Mouse (Mus musculus): ENCODE data around the gene Olfr918.

DNA sequence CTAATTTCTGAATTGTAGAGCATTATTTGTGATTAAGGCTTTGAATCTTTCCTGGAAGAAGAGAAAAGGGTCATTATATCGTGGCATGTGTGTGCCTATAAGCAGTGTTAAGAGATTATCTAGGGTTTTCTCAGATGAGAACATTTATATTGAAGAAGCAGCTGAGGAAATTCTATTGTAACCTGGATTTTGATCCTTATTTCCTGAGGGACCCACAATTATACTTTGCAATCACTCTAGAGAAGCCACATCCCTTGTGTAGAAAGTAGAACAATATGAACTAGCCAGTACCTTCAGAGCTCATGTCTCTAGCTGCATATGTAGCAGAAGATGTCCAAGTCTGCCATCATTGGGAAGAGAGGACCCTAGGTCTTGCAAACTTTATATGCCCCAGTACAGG is 14.6 kb downstream of the Olfr918 start, which contains the start of gene Olfr916:
- no peak for TF ChIP-seq CTCF (IDR thresholded peaks at IDR 0.05; ENCODE audit: borderline replicate concordance, extremely low read depth, insufficient read depth, insufficient read length)
- no peak for TF ChIP-seq POLR2A (IDR thresholded peaks at IDR 0.05; ENCODE audit: borderline replicate concordance, extremely low read depth, insufficient read depth, insufficient read length, poor library complexity, severe bottlenecking)

Data from brain, embryonic 14.5 days (tissue).